Comparison of ENCODE assay signal across 8 mouse cellular contexts in the genomic region with DNA sequence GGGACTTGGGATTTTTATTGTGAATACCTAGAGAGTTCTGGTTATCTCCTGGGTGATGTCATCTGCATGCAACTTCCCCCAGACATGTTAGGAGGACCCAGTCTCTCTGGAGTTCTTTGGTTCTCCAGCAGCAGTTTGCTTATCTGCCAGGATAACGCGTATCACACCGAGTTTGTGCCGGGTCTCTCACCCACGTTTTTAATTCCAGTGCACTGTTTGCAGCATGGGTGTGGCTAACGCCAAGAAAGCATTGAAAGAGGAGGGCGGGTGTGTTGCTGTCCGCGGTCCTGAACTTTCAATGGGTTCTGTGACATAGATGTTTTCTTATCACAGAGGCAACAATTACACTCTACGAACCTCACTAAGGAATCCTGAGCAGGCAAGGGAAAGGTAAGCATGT. TPM values are rescaled to one million over a fixed set of nuclear protein-coding genes. Genes with fewer than 3 reads are reported as not detected.
DNase-seq lines count a peak whose midpoint lies in the region; ATAC-seq and TF ChIP-seq lines count a peak whose summit lies in the region.

No protein-coding gene starts in this region.

- no peaks in the 10 kb centered on the region for H3K27me3 ChIP-seq in kidney, postnatal 0 days (ENCODE audit: insufficient read depth, low read length)
- H3K27me3 ChIP-seq in kidney, embryonic 15.5 days: no peaks in the 10 kb centered on the region
- H3K27me3 ChIP-seq in heart, postnatal 0 days (ENCODE audit: control insufficient read depth, insufficient read depth, low read length): no peaks in the 10 kb centered on the region
- no peaks in the 10 kb centered on the region for H3K27me3 ChIP-seq in forebrain, postnatal 0 days (ENCODE audit: insufficient read depth, low read length)

- H3K9me3 ChIP-seq in kidney, postnatal 0 days (replicated peaks; ENCODE audit: low read length): no peaks in the 10 kb centered on the region
- no peaks in the 10 kb centered on the region for H3K9me3 ChIP-seq in kidney, embryonic 15.5 days (replicated peaks)
- H3K9me3 ChIP-seq in heart, postnatal 0 days (replicated peaks; ENCODE audit: control insufficient read depth, low read length): no peaks in the 10 kb centered on the region
- no peaks in the 10 kb centered on the region for H3K9me3 ChIP-seq in forebrain, postnatal 0 days (ENCODE audit: low read length)

- H3K4me1 ChIP-seq in kidney, postnatal 0 days (replicated peaks; ENCODE audit: insufficient read depth, low read length): no peaks in the 10 kb centered on the region
- no peaks in the 10 kb centered on the region for H3K4me1 ChIP-seq in kidney, embryonic 15.5 days
- H3K4me1 ChIP-seq in heart, postnatal 0 days (ENCODE audit: control insufficient read depth, insufficient read depth): no peaks in the 10 kb centered on the region
- H3K4me1 ChIP-seq in forebrain, postnatal 0 days (ENCODE audit: insufficient read depth): no peaks in the 10 kb centered on the region

- no peak for ATAC-seq in kidney, postnatal 0 days (replicated peaks; ENCODE audit: low FRiP score, low read depth)
- no peak for ATAC-seq in kidney, embryonic 15.5 days (replicated peaks; ENCODE audit: low FRiP score)
- no peak for ATAC-seq in heart, postnatal 0 days (ENCODE audit: insufficient read depth, low read depth)
- ATAC-seq in forebrain, postnatal 0 days: no peak
- ATAC-seq in erythroblast, adult 5-6 weeks (replicated peaks; ENCODE audit: low FRiP score, poor library complexity, severe bottlenecking): no peak

- TF ChIP-seq CTCF in kidney, postnatal 0 days (IDR thresholded peaks at IDR 0.05; ENCODE audit: low read depth): no peak
- no peak for TF ChIP-seq CTCF in heart, postnatal 0 days (IDR thresholded peaks at IDR 0.05; ENCODE audit: low read depth)
- TF ChIP-seq CTCF in forebrain, postnatal 0 days (IDR thresholded peaks at IDR 0.05; ENCODE audit: low read depth): no peak

- no peak overlapping the region for H3K4me2 ChIP-seq in kidney, postnatal 0 days (ENCODE audit: low read length)
- H3K4me2 ChIP-seq in kidney, embryonic 15.5 days: no peak overlapping the region
- H3K4me2 ChIP-seq in heart, postnatal 0 days (ENCODE audit: low read depth, low read length): no peak overlapping the region
- H3K4me2 ChIP-seq in forebrain, postnatal 0 days (ENCODE audit: low read depth): no peak overlapping the region

- TF ChIP-seq EP300 in heart, postnatal 0 days (IDR thresholded peaks at IDR 0.05; ENCODE audit: low read depth): no peak

- no peak overlapping the region for H3K27ac ChIP-seq in kidney, postnatal 0 days
- H3K27ac ChIP-seq in kidney, embryonic 15.5 days: no peak overlapping the region
- no peak overlapping the region for H3K27ac ChIP-seq in heart, postnatal 0 days (ENCODE audit: low read depth)
- H3K27ac ChIP-seq in forebrain, postnatal 0 days (ENCODE audit: low read depth, low read length): no peak overlapping the region

- 2% methylated on average over 10 of the region's 10 CpGs for WGBS in kidney, postnatal 0 days
- 2% methylated on average over 10 of the region's 10 CpGs for WGBS in kidney, embryonic 15.5 days
- WGBS in heart, postnatal 0 days: 0% methylated on average over 10 of the region's 10 CpGs
- WGBS in forebrain, postnatal 0 days: 4% methylated on average over 10 of the region's 10 CpGs

- no peaks in the 10 kb centered on the region for H3K36me3 ChIP-seq in kidney, postnatal 0 days (ENCODE audit: insufficient read depth, low read length)
- no peaks in the 10 kb centered on the region for H3K36me3 ChIP-seq in kidney, embryonic 15.5 days
- H3K36me3 ChIP-seq in heart, postnatal 0 days (replicated peaks; ENCODE audit: control insufficient read depth, insufficient read depth, low read length): no peaks in the 10 kb centered on the region
- no peaks in the 10 kb centered on the region for H3K36me3 ChIP-seq in forebrain, postnatal 0 days (ENCODE audit: insufficient read depth)

- H3K4me3 ChIP-seq in kidney, postnatal 0 days (replicated peaks; ENCODE audit: low read depth, low read length): no peak overlapping the region
- no peak overlapping the region for H3K4me3 ChIP-seq in kidney, embryonic 15.5 days (replicated peaks)
- no peak overlapping the region for H3K4me3 ChIP-seq in heart, postnatal 0 days (ENCODE audit: low read depth, low read length)
- no peak overlapping the region for H3K4me3 ChIP-seq in forebrain, postnatal 0 days (ENCODE audit: low read depth, low read length)

- DNase-seq in kidney, postnatal 0 days (ENCODE audit: low spot score): peak; percentile 82
- peak; percentile 73 for DNase-seq in adipocyte (ENCODE audit: low spot score)
- DNase-seq in heart, postnatal 0 days (ENCODE audit: low spot score): peak; percentile 37
- DNase-seq in lung, postnatal 10 days: peak; percentile 75
- peak; percentile 45 to 54 for DNase-seq in thymus, postnatal 36 days
- DNase-seq in forebrain, postnatal 0 days: no peak

- no peak overlapping the region for H3K9ac ChIP-seq in kidney, postnatal 0 days (ENCODE audit: low read depth, low read length)
- no peak overlapping the region for H3K9ac ChIP-seq in kidney, embryonic 15.5 days
- no peak overlapping the region for H3K9ac ChIP-seq in heart, postnatal 0 days (replicated peaks; ENCODE audit: low read depth, low read length)
- H3K9ac ChIP-seq in forebrain, postnatal 0 days: no peak overlapping the region

RNA-seq across cellular contexts. Expression of gene Rnf38, which starts 26.7 kb away (rescaled TPM):
- polyA plus RNA-seq in kidney, postnatal 0 days (2015; fragmentation: Nextera tagmentation; extraction: Ambion mirVana): 13.6 and 14.0 TPM in 2 replicates
- 21.4 and 22.2 TPM in 2 replicates for polyA plus RNA-seq in kidney, embryonic 15.5 days (2015; fragmentation: Nextera tagmentation; extraction: Ambion mirVana)
- total RNA-seq in heart, postnatal 0 days (2014; rRNA removed; ENCODE audit: low replicate concordance): 41.1 and 61.1 TPM in 2 replicates
- 7.3 and 7.5 TPM in 2 replicates for polyA plus RNA-seq in heart, postnatal 0 days (2015; fragmentation: Nextera tagmentation; extraction: Ambion mirVana)
- total RNA-seq in forebrain, postnatal 0 days (2014; rRNA removed): 51.4 and 82.7 TPM in 2 replicates
- 12.3 and 17.6 TPM in 2 replicates for polyA plus RNA-seq in forebrain, postnatal 0 days (2015; fragmentation: Nextera tagmentation; extraction: Ambion mirVana)
- 46.9 and 57.5 TPM in 2 replicates for total RNA-seq in erythroblast, adult 5-6 weeks (2015; ENCODE audit: low replicate concordance)
- total RNA-seq in erythroblast, adult 5-6 weeks (2017; ENCODE audit: low replicate concordance): 26.5 and 39.2 TPM in 2 replicates

RNA-seq across cellular contexts. Expression of gene Melk, which starts 40.4 kb away (rescaled TPM):
- 16.5 and 21.2 TPM in 2 replicates for polyA plus RNA-seq in kidney, postnatal 0 days (2015; fragmentation: Nextera tagmentation; extraction: Ambion mirVana)
- polyA plus RNA-seq in kidney, embryonic 15.5 days (2015; fragmentation: Nextera tagmentation; extraction: Ambion mirVana): 47.9 and 49.5 TPM in 2 replicates
- 13.2 and 13.7 TPM in 2 replicates for total RNA-seq in heart, postnatal 0 days (2014; rRNA removed; ENCODE audit: low replicate concordance)
- 6.3 and 6.9 TPM in 2 replicates for polyA plus RNA-seq in heart, postnatal 0 days (2015; fragmentation: Nextera tagmentation; extraction: Ambion mirVana)
- total RNA-seq in forebrain, postnatal 0 days (2014; rRNA removed): 4.2 and 4.5 TPM in 2 replicates
- 4.6 and 4.7 TPM in 2 replicates for polyA plus RNA-seq in forebrain, postnatal 0 days (2015; fragmentation: Nextera tagmentation; extraction: Ambion mirVana)
- total RNA-seq in erythroblast, adult 5-6 weeks (2015; ENCODE audit: low replicate concordance): 5.0 and 6.9 TPM in 2 replicates
- total RNA-seq in erythroblast, adult 5-6 weeks (2017; ENCODE audit: low replicate concordance): 8.2 and 9.0 TPM in 2 replicates
